Mouse (Mus musculus): Measurements from ENCODE around the gene Dstn.
A peak's percentile ranks its signal among the peaks of the same experiment; 100 is the strongest.

The Dstn gene

DNA sequence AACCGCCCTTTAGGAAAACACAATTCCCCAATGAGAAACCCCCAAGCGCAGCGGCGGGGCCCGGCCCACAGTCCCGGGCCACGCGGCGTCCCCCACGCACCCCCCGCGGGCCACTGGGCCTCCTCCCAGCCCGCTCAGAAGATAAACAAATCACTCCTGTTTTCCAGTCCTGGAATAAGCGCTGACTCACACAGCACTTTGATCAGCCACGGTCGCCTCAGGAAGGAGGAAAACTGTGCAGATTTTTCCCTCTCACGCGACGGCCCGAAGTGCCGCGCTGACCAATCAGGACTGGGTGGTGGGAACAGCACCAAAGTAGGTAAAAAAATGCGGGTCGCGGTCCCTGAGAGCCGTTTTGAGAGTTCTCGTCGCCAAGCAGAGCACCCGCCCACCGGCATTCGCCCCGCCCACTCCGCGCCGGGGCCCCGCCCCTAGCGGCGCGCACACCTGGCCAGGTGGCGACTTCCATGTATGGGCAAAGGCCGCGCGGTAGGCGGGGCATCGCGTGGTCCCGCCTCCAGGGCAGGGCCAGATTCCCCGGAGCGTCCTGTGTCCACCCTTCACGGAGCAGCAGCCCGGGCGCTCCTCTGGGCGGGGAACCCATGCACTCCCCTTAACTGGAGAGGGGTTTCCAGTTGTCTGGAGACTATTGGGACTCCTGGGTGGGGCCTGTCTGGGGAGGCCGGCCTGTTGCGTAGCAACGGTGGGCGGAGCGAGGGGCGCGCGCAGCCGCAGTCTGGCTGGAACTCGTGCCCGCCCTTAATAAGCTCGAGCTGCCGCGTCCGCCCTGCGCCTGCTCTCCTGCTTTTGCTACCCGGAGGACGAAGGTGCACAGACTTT lies at the start of gene Dstn:
Gene Dstn (plus strand): TSS at position 561 of the 840 bp plus-strand sequence.
- peak; percentile 94 for DNase-seq (ENCODE audit: low read depth, low spot score)

DNA sequence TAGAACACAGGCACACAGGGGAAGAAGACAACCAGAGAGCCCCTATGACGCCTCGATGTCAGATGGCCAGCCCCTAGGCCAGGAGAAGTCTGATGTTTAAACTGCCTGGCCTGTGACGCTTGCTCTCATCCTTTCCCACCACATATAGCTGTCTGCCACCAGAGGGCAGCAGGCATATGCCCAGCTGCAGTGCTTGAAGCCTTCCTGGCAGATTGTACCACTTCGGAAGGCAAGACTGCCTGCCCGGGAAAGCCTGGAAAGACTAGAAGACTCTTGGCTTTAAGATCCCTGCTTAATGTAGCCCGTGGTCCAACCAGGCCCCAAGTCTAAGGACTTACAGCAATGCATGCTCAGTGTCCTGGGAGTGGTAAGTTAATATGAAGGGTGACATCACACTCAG lies 47.8 kb upstream of the Dstn start:
- peak; percentile 58 for DNase-seq (ENCODE audit: low read depth, low spot score)

DNA sequence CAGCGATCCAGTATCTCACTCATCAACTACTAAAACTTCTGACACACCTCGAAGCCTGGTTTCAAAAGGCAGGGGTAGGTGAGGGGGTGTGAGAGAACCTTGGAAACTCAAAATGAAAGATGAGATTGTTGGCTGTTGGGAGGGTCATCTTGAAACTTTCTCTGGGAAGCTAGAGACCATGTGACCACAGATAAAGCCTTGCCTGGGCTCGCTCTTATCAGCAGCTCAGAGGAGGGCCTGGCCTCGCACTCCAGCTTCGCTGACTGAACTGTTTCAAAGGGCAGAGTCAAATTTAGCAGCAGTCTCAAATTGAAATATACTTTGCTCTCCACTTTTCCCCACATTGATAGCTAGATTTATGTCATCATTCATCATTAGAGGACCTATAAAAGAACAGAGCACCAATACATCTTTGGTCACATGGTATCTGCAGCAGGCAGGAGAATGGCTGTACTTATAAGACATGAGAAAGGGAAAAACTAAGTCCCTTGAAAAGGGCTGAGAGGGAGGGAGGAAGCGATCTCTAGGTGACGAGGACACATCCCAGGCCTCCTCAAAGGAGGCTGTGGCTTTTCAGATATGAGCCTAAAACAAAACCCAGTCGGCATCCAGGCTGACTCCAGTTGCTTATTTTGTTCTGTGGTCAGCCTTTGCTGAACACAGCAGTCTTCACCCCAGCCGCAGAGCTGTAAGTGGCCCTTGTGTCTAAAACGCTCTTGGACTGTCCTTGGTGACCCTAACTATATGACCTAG lies 44.0 kb upstream of the Dstn start:
- DNase-seq (ENCODE audit: low read depth, low spot score), result no peak

DNA sequence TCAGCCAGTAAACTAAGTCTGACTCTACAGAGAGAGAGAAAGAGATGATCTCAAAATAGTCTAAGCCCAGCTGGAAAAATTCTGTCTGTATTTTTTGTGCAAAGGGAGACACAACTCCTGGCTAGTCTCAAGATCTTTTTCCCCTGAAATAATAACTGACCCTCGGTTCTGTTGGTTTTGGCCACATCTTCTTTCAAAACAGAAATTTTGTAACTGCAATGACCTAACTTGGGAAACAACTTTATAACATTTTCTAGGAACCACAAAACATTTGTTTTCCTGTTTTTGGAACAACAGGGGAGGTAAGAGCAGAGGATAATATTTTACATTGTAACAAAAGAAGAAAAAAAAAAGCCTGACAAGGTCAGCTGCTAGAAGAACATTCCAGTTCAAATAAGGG lies 39.1 kb upstream of the Dstn start:
- no peak for DNase-seq (ENCODE audit: low read depth, low spot score)

DNA sequence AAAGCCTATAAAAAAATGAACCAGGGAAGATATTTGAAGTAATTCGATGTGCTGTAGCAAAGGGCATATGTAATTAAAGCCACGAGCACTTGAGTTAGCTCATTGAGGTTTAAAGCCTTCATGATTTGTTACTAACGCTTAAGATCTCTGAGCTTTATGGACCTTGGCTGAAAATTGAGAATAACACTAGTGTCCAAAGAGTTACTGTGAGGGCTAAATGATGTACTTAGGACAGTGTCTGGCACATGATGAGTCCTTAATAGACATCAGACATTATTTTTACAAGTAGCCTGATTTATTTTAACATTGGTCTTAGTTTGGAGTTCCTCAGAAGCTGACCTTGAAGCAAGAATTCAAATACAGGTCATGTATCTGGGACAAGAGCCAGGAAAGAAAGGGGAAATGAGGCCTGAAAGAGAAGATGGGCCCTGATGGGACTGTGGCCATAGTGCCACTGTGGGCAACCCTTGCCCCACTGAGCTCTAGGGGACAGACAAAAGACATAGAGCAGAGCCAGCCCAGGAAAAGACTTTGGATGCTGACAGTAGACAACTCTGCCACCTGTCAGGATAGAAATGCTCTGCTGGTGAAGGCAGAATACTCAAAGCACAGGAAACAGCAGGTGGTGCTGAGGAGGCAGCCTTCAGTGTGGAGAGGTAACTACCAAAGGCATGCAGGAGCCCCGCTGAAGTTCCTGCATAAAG lies 38.0 kb upstream of the Dstn start:
- DNase-seq (ENCODE audit: low read depth, low spot score), result no peak

DNA sequence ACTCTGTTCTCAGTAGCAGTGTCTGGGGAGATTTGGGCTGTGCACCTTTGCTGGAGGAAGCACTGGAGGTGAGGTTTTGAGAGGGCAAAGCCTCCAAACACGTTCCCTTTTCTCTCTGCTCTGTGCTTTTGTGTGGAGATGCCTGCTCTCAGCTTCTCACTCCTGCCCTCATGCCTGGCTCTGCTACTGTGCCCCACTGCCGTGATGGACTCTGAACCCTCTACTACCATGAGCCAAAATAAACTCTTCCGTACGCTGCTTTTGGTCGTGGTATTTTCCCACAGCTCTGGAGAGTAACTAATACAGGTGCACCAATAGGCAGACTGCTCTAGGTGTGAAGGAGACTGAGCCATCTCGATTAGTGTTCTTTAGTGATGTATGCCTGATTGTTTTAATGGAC lies 35.8 kb upstream of the Dstn start:
- no peak for DNase-seq (ENCODE audit: low read depth, low spot score)

DNA sequence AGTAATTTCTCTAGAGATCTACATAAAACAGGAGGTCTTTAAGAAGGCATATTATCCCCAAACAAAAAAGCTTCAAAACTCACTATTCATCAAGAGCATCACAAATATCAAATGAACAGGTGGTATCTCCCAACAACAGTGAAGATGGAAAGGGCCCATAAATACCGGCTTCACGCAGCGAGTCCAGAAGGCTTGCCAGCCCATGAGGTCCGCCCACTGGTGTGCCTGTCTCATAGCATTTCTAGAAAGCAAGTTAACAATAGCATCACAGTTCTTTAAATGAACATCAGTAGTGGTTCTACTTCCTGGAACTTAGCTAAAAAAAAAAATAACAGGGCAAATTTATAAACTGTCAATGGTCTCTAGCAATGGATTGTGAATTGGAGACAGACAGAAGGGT lies 33.1 kb upstream of the Dstn start:
- DNase-seq (ENCODE audit: low read depth, low spot score), result no peak

DNA sequence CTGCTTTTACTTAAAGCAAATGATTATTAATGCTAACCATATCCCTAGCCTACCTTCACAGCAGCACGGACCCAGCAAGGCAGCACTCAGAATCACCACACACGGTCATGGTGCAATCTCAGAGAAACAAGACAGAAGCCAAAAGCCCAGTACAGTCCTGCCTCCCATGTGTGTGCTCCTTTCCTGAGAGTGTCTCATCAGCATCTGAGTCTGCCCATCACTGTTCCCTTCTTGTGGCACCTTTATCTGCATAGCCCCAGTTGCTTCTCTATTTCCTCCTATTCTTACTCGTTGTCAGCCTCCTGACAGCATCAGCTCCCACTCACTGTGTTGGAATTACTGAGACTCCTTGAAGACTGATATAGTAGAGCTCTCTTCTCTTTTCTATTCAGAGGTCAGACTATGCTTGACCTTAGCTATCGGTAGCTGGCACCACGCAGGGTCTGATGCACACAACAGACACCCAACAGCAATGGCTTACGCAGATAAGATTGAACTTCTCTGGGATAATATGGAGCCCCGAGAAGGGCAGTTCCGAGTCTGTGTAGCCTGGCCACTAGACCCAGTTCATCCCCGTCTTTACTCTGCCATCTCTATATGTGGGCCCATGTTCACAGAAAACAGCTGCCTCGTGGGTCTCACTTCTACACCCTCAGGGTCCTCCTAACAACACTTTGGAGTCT lies 32.4 kb upstream of the Dstn start:
- no peak for DNase-seq (ENCODE audit: low read depth, low spot score)

DNA sequence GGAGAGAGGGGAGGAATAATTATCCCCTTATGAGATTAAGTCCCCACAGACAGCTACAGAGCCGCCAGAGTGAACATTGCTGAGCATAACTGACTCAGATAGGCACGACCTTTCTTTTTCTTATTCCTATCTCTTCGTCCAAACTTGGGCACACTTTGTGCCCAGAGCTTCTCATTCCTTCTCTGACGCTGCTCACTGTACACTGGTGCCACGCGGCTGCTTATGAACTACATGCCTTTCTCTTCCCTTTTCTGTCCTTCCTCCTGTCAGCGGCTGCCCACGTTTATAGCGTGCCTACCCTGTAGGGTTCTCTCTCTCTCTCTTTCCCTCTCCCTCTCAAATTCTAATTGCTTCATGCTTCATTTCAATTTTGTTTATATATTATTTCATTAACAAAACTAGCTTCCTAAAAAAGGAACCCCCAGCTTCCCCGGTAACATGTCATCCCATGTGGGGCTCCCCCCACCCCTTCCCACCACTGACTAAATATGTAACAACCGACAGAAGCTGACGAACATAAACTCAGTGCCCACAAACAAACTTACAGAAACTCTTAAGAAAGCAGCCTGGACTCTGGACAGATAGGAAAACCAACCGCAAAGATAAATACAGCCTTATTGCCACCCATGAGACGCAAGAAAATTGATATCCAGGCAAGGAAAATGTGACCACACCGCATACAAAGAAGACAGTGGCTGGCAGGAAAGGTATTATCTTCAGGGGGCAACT lies 25.8 kb upstream of the Dstn start:
- no peak for DNase-seq (ENCODE audit: low read depth, low spot score)

DNA sequence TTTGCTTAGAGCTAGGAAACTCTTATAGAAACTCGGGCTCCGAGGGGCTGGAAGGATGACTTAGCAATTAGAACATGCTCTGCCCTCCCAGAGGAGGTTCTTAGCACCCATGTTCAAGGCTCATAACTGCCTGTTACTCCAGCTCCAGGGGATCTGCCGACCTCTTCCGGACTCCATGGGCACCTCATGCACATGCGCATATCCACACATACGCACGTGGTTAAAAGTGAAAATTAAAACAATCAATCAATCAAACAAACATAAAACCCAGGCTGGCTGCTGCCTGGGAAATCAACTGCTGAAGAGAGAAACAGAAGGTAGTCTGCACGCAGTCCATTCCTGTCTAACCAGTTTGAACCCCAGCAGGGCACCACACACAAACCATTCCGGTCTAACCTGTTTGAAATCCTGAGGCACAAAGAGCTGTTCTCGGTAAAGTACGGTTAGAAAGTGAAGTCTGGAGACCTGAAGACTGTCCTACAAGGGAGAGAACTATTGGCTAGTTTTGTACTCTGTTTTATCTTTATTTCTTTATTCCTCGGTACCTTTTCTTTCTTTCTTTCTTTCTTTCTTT lies 25.2 kb upstream of the Dstn start:
- DNase-seq (ENCODE audit: low read depth, low spot score), result no peak

DNA sequence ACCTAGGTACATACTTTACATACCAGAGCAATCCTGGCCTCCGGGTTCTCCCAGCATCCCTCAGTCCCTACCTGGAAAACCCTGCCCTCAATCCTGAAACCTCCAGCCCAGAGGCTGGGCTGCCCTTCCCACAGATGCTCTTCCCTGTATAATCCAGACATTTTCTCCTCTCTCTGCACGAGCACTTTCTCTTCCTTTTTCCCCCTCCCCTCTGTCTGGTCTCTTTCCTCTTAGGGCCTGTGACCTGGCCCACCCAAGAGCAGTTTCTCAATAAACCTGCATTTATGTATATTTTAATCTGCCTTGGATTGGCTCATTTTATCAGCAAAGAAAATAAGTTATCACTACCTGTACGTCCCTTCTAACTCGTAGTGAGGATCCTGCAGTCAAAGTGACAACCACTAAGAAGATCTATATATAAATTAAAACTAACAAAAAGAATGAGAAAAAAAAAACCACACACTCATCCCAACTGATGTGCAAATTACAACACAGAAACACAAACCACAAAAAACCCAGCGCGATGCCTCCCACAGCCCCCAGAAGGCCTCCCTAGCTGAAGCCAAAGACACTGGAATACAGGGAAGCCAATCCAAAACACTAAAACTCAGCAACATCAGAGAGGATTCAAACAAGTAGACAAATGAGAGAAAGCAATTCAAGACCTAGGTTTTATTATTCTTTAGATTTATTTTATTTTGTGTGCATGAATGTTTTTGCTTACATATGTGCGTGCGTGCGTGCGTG lies 23.6 kb upstream of the Dstn start:
- DNase-seq (ENCODE audit: low read depth, low spot score), result no peak

DNA sequence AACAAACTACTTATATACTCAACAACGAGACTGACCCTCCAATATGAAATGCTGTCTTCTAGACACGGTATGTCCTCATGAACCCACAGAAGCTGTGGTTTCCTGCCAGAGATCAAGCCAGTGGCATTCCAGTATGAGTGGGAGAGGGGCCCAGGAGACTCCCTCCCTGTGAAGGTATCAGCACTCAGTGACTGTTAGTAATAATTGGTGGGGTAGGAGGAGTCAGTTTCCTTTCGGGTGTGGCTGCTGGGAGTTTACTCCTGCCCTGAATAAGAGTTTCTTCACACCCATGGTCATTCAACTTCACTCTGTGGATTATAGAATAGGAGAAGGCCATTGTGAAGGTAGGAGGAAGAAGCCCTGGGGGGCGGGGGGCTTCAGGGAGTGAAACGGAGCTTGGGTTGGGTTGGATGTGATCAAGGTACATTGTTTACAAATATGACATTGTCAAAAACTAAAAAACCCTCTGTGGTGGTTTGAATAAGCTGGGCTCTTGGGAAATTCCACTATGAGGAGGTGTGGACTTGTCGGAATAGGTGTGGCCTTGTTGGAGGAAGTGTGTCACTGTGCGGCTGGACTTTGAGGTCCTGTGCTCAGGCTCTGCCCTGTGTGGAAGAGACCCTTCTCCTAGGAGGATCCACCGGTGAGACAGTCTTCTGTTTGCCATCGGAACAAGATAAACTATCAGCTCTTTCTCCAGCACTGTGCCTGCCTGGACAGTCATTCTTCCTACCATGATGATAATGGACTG lies 15.5 kb upstream of the Dstn start:
- DNase-seq (ENCODE audit: low read depth, low spot score), result no peak

DNA sequence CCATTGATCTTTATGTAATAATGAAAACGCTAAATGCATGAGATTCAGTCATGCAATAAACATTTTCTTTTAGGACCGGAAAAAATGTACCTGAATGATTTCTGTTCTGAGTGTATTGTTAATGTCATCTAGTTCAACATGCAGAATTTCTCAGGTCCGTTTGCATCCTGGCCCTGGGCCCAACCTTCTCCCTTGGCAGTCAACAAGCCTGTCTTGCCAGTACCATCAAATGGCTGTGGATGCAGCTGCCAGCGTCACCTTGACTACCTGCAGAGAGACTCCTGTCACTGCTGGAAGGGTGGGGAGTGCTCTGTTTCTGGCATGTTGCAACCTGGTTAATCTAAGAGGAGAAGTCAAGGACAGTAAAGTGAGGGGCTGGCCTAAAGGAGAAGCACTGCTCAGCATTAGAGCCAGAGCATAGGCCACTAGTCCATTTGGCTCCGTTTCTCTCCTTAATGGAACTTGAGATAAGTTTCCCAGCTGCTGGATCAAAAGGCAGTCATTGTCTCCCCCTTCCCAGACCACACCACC lies 14.2 kb upstream of the Dstn start:
- no peak for DNase-seq (ENCODE audit: low read depth, low spot score)

DNA sequence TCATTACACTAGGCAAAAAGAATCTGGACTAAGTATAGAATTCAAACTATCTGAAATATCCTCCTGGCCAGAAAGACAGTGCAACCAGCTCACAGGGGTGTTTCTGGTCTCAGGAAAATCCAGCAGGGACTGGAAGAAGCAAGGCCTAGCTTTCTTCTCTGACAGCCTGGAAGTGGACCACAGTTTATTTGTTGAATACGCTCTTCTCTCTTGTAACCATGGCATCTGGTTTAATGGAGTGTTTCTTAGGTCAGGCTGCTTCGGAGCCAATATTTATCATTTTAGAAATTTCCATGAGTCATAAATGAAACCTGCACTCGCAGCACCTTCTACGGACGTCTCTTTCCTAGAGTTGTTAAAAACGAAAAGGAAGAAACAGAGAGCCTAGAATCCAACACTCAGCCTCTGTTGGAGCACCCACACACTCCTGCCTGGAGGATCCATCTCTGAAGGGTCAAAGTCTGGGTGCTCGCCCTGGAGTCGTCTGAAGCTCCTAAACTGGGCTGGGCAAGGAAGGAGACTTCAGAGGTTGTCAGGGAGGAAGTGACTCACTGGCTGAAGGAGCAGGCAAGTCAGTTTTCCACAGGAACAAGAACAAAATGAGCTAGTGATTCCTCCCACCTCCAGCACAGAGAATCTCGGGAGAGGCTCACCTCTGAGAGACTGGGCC lies 11.6 kb upstream of the Dstn start:
- no peak for DNase-seq (ENCODE audit: low read depth, low spot score)

DNA sequence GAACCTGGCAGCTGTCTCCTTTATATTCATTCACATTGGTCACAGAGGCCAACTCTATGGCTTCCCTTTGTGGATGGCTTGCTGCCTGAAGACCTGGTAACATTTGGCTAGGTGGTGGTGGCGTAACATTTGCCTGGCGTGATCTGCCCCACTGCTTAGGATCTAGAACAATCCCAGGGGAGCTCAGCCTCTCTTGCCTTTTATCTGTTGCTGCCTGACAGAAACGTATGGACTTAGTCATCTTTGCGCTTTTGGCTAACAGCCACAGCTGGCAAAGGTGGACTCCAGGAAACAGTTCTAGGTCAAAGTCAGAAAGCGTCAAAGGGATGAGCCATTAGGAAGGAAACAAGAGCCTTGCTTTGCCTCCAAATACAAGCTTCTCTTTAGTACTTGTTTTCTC lies 10.2 kb upstream of the Dstn start:
- DNase-seq (ENCODE audit: low read depth, low spot score), result no peak

DNA sequence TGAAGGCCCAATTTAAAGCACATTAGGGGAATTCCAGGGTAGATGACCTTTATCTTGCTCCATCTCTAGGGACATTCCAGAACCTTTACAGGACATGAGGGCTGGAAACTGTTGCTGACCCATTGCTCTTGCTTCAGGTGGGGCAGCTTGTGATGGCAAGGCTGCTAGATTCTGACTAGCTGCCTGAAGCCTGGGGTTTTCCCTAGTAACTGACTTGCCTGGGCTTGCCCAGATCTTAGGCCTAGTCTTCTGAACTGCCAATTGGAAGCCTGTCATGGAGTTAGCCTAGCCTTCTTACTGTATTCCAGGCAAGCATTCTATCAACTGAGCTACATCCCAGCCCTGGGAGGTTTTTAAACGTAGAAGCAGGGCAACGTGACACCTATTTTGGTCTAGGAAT lies 5.9 kb upstream of the Dstn start:
- DNase-seq (ENCODE audit: low read depth, low spot score), result no peak

DNA sequence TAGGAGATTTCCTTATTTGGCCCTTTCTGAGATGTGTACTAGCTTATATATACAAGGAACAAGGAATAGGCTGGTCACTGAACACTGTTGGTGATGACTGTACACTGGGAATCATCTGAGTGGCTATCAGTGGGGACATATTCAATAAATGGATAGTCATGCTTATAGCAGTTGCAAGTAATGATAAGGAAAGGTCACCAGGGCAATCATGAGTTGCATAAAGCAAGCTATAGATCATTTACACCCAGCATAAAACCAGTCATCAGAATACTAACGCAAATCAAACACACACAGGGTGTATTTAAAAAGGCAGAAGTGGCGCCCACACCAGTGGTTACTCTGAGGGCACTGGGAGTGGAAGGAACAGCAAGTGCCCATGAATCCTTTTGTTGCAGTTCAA lies 2.9 kb upstream of the Dstn start:
- DNase-seq (ENCODE audit: low read depth, low spot score), result no peak

DNA sequence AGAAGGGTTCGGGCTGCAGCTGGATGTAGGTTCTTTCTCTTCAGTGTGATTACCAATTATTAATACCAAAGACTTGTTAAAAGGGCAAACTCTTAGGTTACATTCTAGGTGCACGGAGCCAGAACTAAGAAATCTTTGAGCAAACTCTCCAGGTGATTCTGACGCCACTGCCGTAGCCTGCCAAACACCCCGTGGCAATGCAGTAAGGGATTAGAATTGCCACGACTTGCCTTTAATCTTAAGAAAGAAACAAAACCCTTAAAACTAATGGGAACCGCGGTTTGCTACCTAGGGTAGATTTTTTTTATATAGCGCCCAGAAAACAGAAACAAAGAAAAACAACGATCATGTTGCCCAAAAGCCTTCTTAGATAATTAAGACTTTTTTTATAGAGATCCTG lies 899 bp upstream of the Dstn start:
- no peak for DNase-seq (ENCODE audit: low read depth, low spot score)

Measured in CD4-positive helper T cell, adult 2 months (primary cell).